Mouse (Mus musculus): ENCODE measurements at regions not wholly inside any gene's neighbourhood (a gene's known extent, or its start where the extent isn't known, plus 50 kb on each side); places are given as distances from the start of the nearest gene placed in this dataset.

DNA sequence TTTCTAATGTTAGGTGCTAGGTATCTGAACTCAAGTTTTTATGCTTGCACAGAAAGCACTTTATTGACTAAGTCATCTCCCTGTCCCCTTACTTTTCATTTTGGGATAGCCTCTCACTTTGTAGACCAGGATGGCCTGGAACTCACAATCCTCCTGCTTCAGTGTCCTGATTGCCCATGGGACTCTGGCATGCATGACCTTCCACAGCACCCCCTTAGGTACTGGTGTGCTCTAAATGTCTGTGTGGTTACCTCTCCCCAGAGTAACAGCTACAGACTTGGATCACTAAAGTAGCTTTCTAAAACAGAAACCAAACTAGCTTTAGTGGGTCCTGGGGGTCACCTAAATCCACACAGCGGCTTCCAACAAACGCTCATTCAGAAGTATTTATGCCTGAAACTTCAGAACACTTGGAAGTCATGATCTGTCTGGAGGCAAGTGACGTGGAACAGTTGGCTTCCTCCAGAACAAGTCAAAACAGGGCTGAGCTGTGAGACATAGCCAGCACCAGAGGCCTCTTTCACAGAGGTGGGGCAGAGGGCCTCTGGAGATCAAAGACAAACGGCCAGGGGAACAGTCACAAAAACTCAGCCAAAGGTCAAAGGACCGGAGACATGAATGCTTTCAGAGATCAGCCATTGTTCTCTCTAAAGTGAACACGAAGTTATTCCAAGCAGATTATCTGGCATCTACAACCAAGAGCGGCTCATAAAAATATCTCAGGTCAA lies 80.8 kb upstream of the Nebl start:
- no peaks in the 10 kb centered on the region for H3K9me3 ChIP-seq
- no peak overlapping the region for H3K9ac ChIP-seq
- H3K4me3 ChIP-seq, result no peak overlapping the region
- no peaks in the 10 kb centered on the region for H3K36me3 ChIP-seq
- H3K27ac ChIP-seq, result no peak overlapping the region
- 34% methylated on average over 7 of the region's 7 CpGs for WGBS
- no peaks in the 10 kb centered on the region for H3K4me1 ChIP-seq
- no peak overlapping the region for H3K4me2 ChIP-seq
- no peaks in the 10 kb centered on the region for H3K27me3 ChIP-seq
- no peak for ATAC-seq (ENCODE audit: borderline replicate concordance, extremely low read depth, low FRiP score, low TSS enrichment)
